ENCODE assay signal across 15 mouse cellular contexts in genomic region chr1:39468982-39469381, GRCm38 (mm10).
"Had no signal": no experiment of that assay in that cellular context is flagged by ENCODE, and none has a peak within 500 bp of the region (broad histone marks: within the 10 kb centered on the region; RNA-seq: fewer than 3 reads in every experiment).

No protein-coding gene starts in this region.

- DNase-seq: kidney, adult 8-10 months; left cerebral cortex, postnatal 4 days; lung, embryonic 14.5 days; lung, postnatal 10 days; lung, postnatal 4 days; right cerebral cortex, postnatal 4 days; spleen, adult 18-20 months; thymus, adult 18-20 months; thymus, postnatal 14 days had no signal

- ATAC-seq: intestine, embryonic 16.5 days; midbrain, embryonic 13.5 days had no signal

- H3K36me3 ChIP-seq: liver, embryonic 15.5 days; midbrain, embryonic 13.5 days; neural tube, embryonic 15.5 days had no signal

- H3K4me1 ChIP-seq: midbrain, embryonic 13.5 days; neural tube, embryonic 15.5 days had no signal

- H3K4me2 ChIP-seq: liver, embryonic 15.5 days; lung, embryonic 14.5 days; midbrain, embryonic 13.5 days; neural tube, embryonic 15.5 days had no signal

- H3K4me3 ChIP-seq: liver, embryonic 15.5 days; midbrain, embryonic 13.5 days; myocyte; neural tube, embryonic 15.5 days had no signal

- H3K27ac ChIP-seq: kidney, postnatal 0 days; midbrain, embryonic 13.5 days; neural tube, embryonic 15.5 days had no signal

- H3K27me3 ChIP-seq: liver, embryonic 15.5 days; midbrain, embryonic 13.5 days; neural tube, embryonic 15.5 days had no signal

- H3K9ac ChIP-seq: liver, embryonic 15.5 days; lung, embryonic 14.5 days; midbrain, embryonic 13.5 days; neural tube, embryonic 15.5 days had no signal

- H3K9me3 ChIP-seq: liver, embryonic 15.5 days; neural tube, embryonic 15.5 days had no signal
